Mouse (Mus musculus) midbrain, embryonic 16.5 days (tissue): ENCODE results near the gene Adgrb2. TPM values are rescaled to one million over a fixed set of nuclear protein-coding genes. Genes with fewer than 3 reads are reported as not detected.

Experiments
- ATAC-seq: fragments of 200-750 bp; cut with Nextera tagmentation; 2 replicates; pipeline ENCODE4 v1.8.0; 2017; ENCODE audit warnings: moderate TSS enrichment
- H3K27ac ChIP-seq: fragments of 300-500 bp; sonication (generic); 2 replicates; pipeline ENCODE4 v1.5.1; 2014; ENCODE audit warnings: mild to moderate bottlenecking, low read length, mixed read lengths
- H3K27me3 ChIP-seq: fragments of 300-500 bp; sonication (generic); 2 replicates; pipeline ENCODE4 v1.6.1; 2014; ENCODE audit warnings: low read depth, low read length, mixed read lengths; ENCODE audit not compliant: control insufficient read depth, insufficient read depth
- H3K36me3 ChIP-seq: fragments of 300-500 bp; sonication (generic); 2 replicates; pipeline ENCODE4 v1.6.1; 2014; ENCODE audit warnings: mild to moderate bottlenecking, low read length, moderate library complexity, mixed read lengths; ENCODE audit not compliant: control insufficient read depth, insufficient read depth
- H3K4me1 ChIP-seq: fragments of 300-500 bp; sonication (generic); 2 replicates; pipeline ENCODE4 v1.6.1; 2014; ENCODE audit warnings: mild to moderate bottlenecking, low read length, mixed read lengths; ENCODE audit not compliant: control insufficient read depth, insufficient read depth
- H3K4me2 ChIP-seq: fragments of 300-500 bp; sonication (generic); 2 replicates; pipeline ENCODE4 v1.6.1; 2014; ENCODE audit warnings: mild to moderate bottlenecking, low read length, mixed read lengths
- H3K4me3 ChIP-seq: fragments of 300-500 bp; sonication (generic); 2 replicates; pipeline ENCODE4 v1.5.1; 2014; ENCODE audit warnings: low read depth, mild to moderate bottlenecking, low read length, moderate library complexity, mixed read lengths
- H3K9ac ChIP-seq: fragments of 300-500 bp; sonication (generic); 2 replicates; pipeline ENCODE4 v1.6.1; 2014; ENCODE audit warnings: low read depth, low read length, mixed read lengths
- H3K9me3 ChIP-seq: fragments of 300-500 bp; sonication (generic); replicated peaks from 2 replicates; pipeline ENCODE4 v1.6.1; 2014; ENCODE audit warnings: mild to moderate bottlenecking, low read length, mixed read lengths; ENCODE audit not compliant: control insufficient read depth, poor library complexity, severe bottlenecking
- WGBS: fragments of 180-500 bp; shearing (Covaris S2); extraction: QIAGEN DNeasy Blood & Tissue Kit; methylation state at CpG from one replicate; pipeline ENCODE4 v1.1.7; 2014; 5-methylcytosine and 5-hydroxymethylcytosine counted together
- polyA plus RNA-seq: library from polyadenylated mRNA; unstranded; fragments of >200 nt; fragmentation: Nextera tagmentation; extraction: Ambion mirVana; gene quantifications from 2 replicates; pipeline ENCODE4 v1.2.1, GENCODE M21; 2015

Adgrb2 gene
- polyA plus RNA-seq, 1 experiment from 2014 or later = 15.8 TPM

- Histone ChIP-seq H3K27ac (no peak overlapping the region), H3K4me2 (no peak overlapping the region), H3K4me3 (no peak overlapping the region), H3K4me1 (peaks cover 21% of the 10 kb centered on the region), H3K9me3 (no peaks in the 10 kb centered on the region), H3K36me3 (no peaks in the 10 kb centered on the region), H3K27me3 (no peaks in the 10 kb centered on the region), H3K9ac (no peak overlapping the region)
- no peak for ATAC-seq
- 85% methylated on average over 8 of the region's 8 CpGs for whole genome bisulfite sequencing
Observed at GRCm38 (mm10) chr4:130050056-130050824, 65.6 kb downstream of the Adgrb2 start.

DNA sequence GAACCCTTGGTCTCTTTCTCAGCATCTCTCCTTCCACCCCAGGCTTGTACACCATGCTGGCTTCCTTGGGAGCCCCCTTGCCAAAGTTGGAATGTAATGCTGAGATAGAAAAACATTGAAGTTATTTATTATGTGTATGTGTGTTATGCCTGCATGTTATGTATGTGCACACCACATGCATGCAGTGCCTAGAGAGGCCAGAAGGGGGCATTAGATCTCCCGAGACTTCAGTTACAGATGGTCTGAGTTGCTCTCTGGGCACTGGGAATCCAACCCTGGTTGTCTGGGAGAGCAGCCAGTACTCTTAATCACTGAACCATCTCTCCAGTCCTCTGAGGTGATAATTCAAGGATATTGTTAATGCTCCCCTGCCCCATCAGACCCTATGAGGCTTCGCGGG lies 67.6 kb downstream of the Adgrb2 start:
- Histone ChIP-seq H3K4me2 (no peak overlapping the region), H3K9me3 (no peaks in the 10 kb centered on the region), H3K4me3 (no peak overlapping the region), H3K36me3 (no peaks in the 10 kb centered on the region), H3K9ac (no peak overlapping the region), H3K27me3 (no peaks in the 10 kb centered on the region), H3K27ac (no peak overlapping the region), H3K4me1 (peaks cover 19% of the 10 kb centered on the region)
- ATAC-seq = no peak
- 95% methylated on average over 3 of the region's 3 CpGs for WGBS

DNA sequence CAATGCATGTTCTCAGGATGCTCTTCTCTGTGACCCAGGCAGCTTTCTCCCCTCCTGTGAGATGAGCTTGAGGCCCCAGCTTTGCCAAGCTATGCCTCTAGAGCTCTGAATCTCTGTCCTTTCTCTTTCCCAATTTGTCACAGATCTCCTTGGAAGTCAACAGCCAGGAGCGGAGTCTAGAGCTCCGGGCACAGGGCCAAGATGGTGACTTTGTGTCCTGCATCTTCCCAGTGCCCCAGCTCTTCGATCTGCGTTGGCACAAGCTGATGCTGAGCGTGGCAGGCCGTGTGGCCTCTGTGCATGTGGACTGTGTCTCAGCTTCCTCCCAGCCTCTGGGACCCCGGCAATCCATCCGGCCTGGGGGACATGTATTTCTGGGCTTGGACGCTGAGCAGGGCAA lies 68.4 kb downstream of the Adgrb2 start:
- no peak overlapping the region for H3K27ac ChIP-seq
- peaks cover 11% of the 10 kb centered on the region; the same call in 1 of the 2 replicates for H3K4me1 ChIP-seq
- H3K4me2 ChIP-seq = no peak overlapping the region
- no peaks in the 10 kb centered on the region for H3K36me3 ChIP-seq
- WGBS = 74% methylated on average over 9 of the region's 9 CpGs
- no peak for ATAC-seq
- H3K9ac ChIP-seq = no peak overlapping the region
- no peak overlapping the region for H3K4me3 ChIP-seq
- no peaks in the 10 kb centered on the region for H3K27me3 ChIP-seq
- no peaks in the 10 kb centered on the region for H3K9me3 ChIP-seq

GRCm38 (mm10) chr4:130054727-130055126 lies 70.1 kb downstream of the Adgrb2 start:
- H3K9ac ChIP-seq = 0 out of 2 replicates have a peak overlapping the region, but pooled peaks have one; percentile 20
- no peak overlapping the region for H3K4me2 ChIP-seq

GRCm38 (mm10) chr4:130055160-130056010 lies 70.7 kb downstream of the Adgrb2 start:
- H3K4me2 ChIP-seq = no peak overlapping the region
- H3K36me3 ChIP-seq = no peaks in the 10 kb centered on the region
- 75% methylated on average over 14 of the region's 14 CpGs for WGBS
- peaks cover 11% of the 10 kb centered on the region; the same call in 1 of the 2 replicates for H3K4me1 ChIP-seq
- peak overlapping the region; percentile 35 for H3K27ac ChIP-seq
- H3K9me3 ChIP-seq = no peaks in the 10 kb centered on the region
- ATAC-seq = peak; percentile 69; the same call in 1 of the 2 replicates
- H3K9ac ChIP-seq = 0 out of 2 replicates have a peak overlapping the region, but pooled peaks have one; percentile 20
- no peaks in the 10 kb centered on the region for H3K27me3 ChIP-seq
- H3K4me3 ChIP-seq = no peak overlapping the region

More at GRCm38 (mm10) chr4:130054727-130055126, 70.1 kb downstream of the Adgrb2 start:
- Histone ChIP-seq H3K27ac (peak overlapping the region; percentile 35; the same call in 1 of the 2 replicates), H3K4me1 (peaks cover 11% of the 10 kb centered on the region; the same call in 1 of the 2 replicates), H3K36me3 (no peaks in the 10 kb centered on the region), H3K4me3 (no peak overlapping the region), H3K9me3 (no peaks in the 10 kb centered on the region), H3K27me3 (no peaks in the 10 kb centered on the region)
- ATAC-seq = peak; percentile 49; the same call in 1 of the 2 replicates
- WGBS = 29% methylated on average over 1 of the region's 1 CpGs

GRCm38 (mm10) chr4:130056011-130056322 lies 71.3 kb downstream of the Adgrb2 start:
- H3K27me3 ChIP-seq = no peaks in the 10 kb centered on the region
- 0 out of 2 replicates have a peak overlapping the region, but pooled peaks have one; percentile 20 for H3K9ac ChIP-seq
- peak overlapping the region; percentile 15 for H3K27ac ChIP-seq
- H3K4me1 ChIP-seq = peaks cover 11% of the 10 kb centered on the region; the same call in 1 of the 2 replicates
- peak; percentile 30; the same call in 1 of the 2 replicates for ATAC-seq
- 45% methylated on average over 3 of the region's 3 CpGs for WGBS
- H3K9me3 ChIP-seq = no peaks in the 10 kb centered on the region
- H3K4me2 ChIP-seq = no peak overlapping the region
- H3K36me3 ChIP-seq = no peaks in the 10 kb centered on the region
- no peak overlapping the region for H3K4me3 ChIP-seq

DNA sequence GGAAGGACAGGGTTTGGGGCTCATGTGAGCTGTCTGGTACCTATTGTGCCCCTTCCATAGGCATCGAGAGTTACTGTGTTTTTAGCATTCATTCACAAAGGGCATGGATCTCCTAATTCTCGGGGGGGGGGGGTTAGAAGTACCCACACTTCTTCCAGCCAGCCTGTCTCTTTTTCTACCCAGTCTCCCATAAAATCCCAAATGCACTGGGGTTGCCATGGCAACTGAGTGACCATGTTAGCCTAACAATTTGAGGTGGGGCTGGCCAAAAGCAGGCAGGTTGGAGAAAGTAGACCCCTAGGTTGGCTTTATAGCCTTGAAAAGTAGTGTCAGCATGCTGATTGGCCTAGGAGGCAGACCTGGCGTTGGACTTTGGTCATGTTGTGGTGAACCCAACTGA lies 71.8 kb downstream of the Adgrb2 start:
- Histone ChIP-seq H3K36me3 (no peaks in the 10 kb centered on the region), H3K27me3 (no peaks in the 10 kb centered on the region), H3K4me2 (no peak overlapping the region), H3K9me3 (no peaks in the 10 kb centered on the region), H3K4me1 (peaks cover 11% of the 10 kb centered on the region; the same call in 1 of the 2 replicates), H3K27ac (peak overlapping the region; percentile 15), H3K4me3 (no peak overlapping the region), H3K9ac (peak overlapping the region; percentile 20; the same call in 1 of the 2 replicates)
- WGBS = 41% methylated on average over 3 of the region's 3 CpGs
- no peak for ATAC-seq

- ATAC-seq = no peak
- Histone ChIP-seq H3K9me3 (no peaks in the 10 kb centered on the region), H3K4me1 (peaks cover 5% of the 10 kb centered on the region; the same call in 1 of the 2 replicates), H3K36me3 (no peaks in the 10 kb centered on the region), H3K27ac (no peak overlapping the region), H3K4me3 (no peak overlapping the region), H3K9ac (no peak overlapping the region), H3K4me2 (no peak overlapping the region), H3K27me3 (no peaks in the 10 kb centered on the region)
Observed at GRCm38 (mm10) chr4:130060937-130061336, 76.3 kb downstream of the Adgrb2 start.
